Mouse (Mus musculus) lung, adult 2 months (tissue): ENCODE measurements at regions not wholly inside any gene's neighbourhood (a gene's known extent, or its start where the extent isn't known, plus 50 kb on each side); places are given as distances from the start of the nearest gene placed in this dataset.
"Not testable (repeated sequence)": the region's sequence is repeated elsewhere in the genome, so short reads cannot be mapped to it uniquely, and the experiment has no call there.

ENCODE experiments used
- DNase-seq: peaks from one replicate; pipeline ENCODE4 v3.0.0; 2022
- H3K4me1 ChIP-seq: fragments of 200-500 bp; 2 replicates; pipeline ENCODE4 v1.6.1; 2011; ENCODE audit warnings: low read length; ENCODE audit not compliant: control insufficient read depth, insufficient read depth
- H3K4me3 ChIP-seq: fragments of 200-500 bp; replicated peaks from 2 replicates; pipeline ENCODE3; 2011; ENCODE audit warnings: low read depth, mild to moderate bottlenecking, control low read depth, low read length; ENCODE audit errors: extremely low read depth
- CTCF ChIP-seq: fragments of 200-500 bp; IDR thresholded peaks from 2 replicates; pipeline ENCODE4 v1.5.1; 2011; ENCODE audit warnings: mild to moderate bottlenecking, low read length, control low read depth; ENCODE audit not compliant: insufficient read depth
- POLR2A ChIP-seq: fragments of 200-500 bp; IDR thresholded peaks from 2 replicates; pipeline ENCODE4 v1.6.1; 2011; ENCODE audit warnings: low read depth, mild to moderate bottlenecking, control low read depth, low read length, borderline replicate concordance; ENCODE audit errors: extremely low read depth
- WGBS: fragments of 180-500 bp; shearing (Covaris S2); methylation state at CpG from one replicate; pipeline ENCODE4 v1.1.7; 2018; 5-methylcytosine and 5-hydroxymethylcytosine counted together

DNA sequence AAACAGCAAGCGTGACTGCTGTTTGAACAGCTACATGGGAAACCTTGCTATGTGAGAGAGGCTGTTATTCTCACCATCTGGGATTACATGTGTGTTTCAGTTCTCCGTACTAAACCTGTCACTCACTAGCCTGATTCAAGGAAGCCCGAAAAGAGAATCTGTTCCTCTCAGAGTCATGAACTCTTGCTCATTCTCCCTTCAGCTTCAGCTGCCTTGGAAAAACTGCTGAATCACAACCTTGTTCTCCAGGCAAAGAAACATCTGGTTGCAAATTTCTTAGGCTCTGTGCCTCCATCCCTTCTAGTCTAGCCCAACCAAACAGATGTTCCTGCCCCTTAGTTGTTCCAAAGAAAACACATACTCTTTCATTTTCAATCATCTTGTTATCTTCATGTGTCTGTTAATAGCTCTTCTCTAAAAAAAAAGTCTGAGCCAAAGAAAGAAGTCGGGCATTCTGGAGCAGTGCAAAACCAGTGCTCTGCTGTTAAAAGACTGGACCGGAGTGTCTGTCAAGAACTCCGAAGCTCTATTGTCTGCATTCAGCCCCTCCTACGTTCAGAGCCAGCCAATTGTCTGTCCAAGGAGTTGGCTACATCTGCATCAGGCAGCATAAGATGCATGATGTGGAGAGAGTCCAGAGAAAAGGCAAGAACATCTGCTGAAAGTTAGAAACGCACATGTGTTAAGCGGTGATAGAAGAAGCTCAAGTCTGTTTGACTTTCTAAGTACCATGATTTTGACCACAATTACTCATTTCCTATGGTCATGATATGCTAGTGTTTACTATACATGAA is 313.8 kb upstream of the Pkdcc start:
- WGBS, result 59% methylated on average over 9 of the region's 9 CpGs
- TF ChIP-seq POLR2A (no peak), CTCF (no peak)
- no peak for DNase-seq

DNA sequence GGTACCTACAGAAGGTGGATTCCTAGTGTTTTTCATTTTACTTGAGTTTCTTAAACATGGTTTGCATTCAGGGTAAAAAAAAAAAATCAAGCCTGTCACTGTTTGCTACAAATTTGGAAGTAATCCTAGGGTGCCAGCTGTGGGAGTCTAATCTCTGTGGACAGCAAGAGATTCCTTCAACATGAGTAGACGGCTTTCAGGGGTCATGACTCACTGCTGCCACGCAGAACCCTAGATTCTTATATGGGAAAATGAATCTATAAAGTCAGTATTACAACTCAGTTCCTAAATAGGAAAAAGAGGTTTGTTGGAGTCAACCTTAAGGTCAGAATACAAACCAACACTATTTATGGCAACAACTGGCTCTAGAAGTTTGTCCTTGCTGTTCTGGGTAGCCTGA is 310.1 kb upstream of the Pkdcc start:
- no peaks in the 10 kb centered on the region for H3K4me1 ChIP-seq
- no peak overlapping the region for H3K4me3 ChIP-seq
- DNase-seq, result no peak
- TF ChIP-seq CTCF, result no peak
- no peak for TF ChIP-seq POLR2A
- WGBS, result 76% methylated on average over 2 of the region's 2 CpGs

More for the DNA sequence above, 313.8 kb upstream of the Pkdcc start:
- Histone ChIP-seq H3K4me1 (no peaks in the 10 kb centered on the region), H3K4me3 (no peak overlapping the region)

DNA sequence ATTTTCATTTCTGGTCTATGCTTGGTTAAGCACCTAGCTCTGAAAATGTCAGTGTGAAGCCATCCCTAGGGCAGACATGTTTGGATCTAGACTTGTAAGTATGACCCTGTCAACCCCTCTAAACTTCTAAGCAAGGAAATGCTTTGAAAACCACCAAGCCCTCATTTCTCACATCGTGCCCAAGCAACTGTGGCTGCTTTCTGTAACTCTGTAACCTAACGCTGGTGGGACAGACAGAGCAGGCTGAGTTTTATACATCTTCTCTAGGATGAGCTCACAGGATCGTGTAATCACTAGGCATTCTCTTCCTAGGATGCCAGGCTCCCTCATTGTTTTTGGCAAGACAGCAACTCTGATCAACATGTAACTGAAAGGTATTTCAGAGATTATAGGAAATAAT is 309.6 kb upstream of the Pkdcc start:
- WGBS, result 69% methylated on average over 3 of the region's 3 CpGs
- no peak for DNase-seq
- no peak overlapping the region for H3K4me3 ChIP-seq
- no peaks in the 10 kb centered on the region for H3K4me1 ChIP-seq
- TF ChIP-seq CTCF (no peak), POLR2A (no peak)

DNA sequence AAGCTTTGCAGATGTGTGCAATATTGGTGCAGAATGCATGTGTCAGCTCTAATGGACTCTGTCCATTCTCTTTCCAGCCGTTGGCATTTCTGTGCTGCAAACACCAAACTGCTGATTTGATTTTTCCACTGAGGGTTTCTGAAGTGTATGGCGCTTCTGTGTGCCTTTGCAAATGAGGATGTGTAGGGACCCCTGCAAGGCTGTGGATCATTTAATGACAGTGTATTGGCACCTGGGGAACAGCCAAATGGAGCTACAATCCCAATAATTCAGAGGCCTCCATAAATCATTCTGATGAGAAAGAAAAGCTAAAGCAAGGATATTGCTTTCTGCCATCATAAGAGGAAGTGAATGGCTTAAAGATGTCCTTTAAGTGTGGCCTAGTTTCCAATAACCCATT is 305.9 kb upstream of the Pkdcc start:
- WGBS, result 69% methylated on average over 2 of the region's 2 CpGs
- Histone ChIP-seq H3K4me3 (no peak overlapping the region), H3K4me1 (no peaks in the 10 kb centered on the region)
- DNase-seq, result no peak
- TF ChIP-seq CTCF (no peak), POLR2A (no peak)

DNA sequence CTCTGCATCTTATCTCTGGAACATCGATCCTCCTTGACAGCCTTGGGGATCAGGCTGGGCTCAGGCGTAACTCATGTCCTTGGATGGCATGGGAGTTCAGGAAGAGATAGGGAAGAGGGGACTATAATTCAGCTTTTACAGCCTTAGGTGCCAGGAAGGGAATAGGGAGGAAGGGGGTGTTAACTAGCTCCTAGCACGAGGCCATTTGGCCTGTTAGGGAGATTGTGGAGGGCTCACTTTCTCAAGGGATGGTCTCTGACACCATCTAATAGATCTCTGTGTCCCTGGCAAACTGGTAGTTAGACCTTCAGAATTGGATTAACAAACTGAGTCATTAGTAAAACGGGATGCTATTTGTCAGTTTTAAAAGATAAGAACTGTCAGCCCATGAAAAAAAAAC is 292.1 kb upstream of the Pkdcc start:
- not testable (repeated sequence) for DNase-seq, H3K4me3 ChIP-seq, H3K4me1 ChIP-seq
- WGBS, result 53% methylated on average over 4 of the region's 4 CpGs

DNA sequence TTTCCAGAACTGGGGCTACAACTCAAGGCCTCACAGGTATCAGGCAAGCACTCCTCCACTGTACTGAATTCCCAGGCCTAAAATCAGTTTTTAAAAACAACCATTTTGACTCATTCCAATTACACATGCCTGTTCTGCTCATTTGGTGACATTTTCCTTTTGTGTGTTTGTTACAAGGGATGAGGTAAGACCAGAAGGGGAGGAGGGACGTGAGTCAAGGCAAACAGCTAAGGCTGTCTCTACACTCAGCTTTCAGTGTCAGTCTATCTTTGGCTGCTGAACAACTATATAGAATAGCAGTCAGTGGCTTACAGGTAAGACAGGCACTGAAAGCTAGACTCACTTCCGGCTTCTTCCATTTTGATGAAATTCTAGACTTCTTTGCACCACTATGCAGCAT is 289.3 kb upstream of the Pkdcc start:
- 87% methylated on average over 2 of the region's 2 CpGs for WGBS
- no peak for DNase-seq
- Histone ChIP-seq H3K4me1 (no peaks in the 10 kb centered on the region), H3K4me3 (no peak overlapping the region)
- TF ChIP-seq CTCF (no peak), POLR2A (no peak)

DNA sequence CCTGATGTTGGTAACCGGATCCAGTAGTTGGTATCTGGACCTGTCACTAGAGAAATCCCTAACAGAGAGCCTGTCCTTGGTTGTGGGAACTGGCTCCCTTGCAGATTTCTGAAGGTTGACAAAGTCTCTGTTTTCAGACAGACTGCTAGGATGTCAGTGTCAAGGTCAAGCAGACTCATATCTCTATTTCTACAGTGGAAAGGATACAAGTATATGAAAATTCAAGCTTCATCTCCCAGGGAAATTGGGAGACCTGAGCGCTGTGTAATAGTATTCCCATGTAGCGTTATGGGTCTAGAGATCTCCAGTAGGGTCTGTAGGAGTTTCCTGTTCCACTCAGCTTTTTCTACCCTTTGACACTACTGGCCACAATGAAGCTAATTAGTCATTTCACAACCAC is 287.4 kb upstream of the Pkdcc start:
- no peak for DNase-seq
- no peak overlapping the region for H3K4me3 ChIP-seq
- no peak for TF ChIP-seq CTCF
- no peak for TF ChIP-seq POLR2A
- no peaks in the 10 kb centered on the region for H3K4me1 ChIP-seq
- 71% methylated on average over 3 of the region's 3 CpGs for WGBS

DNA sequence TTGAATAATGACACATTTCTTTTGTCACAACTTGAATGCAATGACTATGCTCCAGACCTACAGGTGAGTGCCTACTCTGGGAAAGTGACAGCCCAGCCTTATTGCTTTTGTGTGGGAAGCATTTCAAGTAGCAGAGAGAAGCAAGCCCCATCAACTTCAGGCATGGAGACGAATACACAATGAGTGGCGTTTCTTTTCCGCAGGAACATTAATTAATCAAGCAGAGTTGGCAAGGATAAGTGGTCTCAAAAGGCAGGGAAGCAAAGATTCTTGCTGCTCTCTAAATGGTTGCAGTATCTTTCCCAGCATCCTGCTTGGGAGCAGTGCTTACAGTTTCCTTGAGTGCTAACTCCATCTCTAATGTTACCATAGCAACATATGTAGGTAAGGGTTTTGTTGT is 285.6 kb upstream of the Pkdcc start:
- H3K4me1 ChIP-seq, result no peaks in the 10 kb centered on the region
- no peak for DNase-seq
- TF ChIP-seq POLR2A (no peak), CTCF (no peak)
- 29% methylated on average over 3 of the region's 3 CpGs for WGBS
- no peak overlapping the region for H3K4me3 ChIP-seq

DNA sequence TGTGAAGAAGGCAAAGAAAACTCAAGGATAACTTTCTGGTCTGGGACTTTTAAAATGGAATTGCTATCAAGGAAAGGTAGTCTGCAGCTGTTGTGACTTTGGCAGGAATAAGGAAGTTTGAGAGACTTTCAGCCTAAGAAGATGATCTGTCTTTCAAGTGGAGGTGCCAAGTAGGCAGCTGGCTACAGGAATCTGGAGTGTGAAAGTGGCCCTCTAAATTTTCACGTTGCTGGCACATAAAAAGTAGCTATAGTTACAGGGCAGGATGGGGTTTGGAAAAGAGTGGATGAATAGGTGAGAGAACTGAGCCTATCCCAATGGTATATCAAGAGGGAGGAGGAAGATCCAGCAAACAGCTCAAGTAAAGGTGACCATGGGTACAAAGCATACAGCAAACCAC is 284.4 kb upstream of the Pkdcc start:
- Histone ChIP-seq H3K4me3 (no peak overlapping the region), H3K4me1 (no peaks in the 10 kb centered on the region)
- TF ChIP-seq CTCF (no peak), POLR2A (no peak)
- DNase-seq, result no peak
- WGBS, result 41% methylated on average over 1 of the region's 1 CpGs

DNA sequence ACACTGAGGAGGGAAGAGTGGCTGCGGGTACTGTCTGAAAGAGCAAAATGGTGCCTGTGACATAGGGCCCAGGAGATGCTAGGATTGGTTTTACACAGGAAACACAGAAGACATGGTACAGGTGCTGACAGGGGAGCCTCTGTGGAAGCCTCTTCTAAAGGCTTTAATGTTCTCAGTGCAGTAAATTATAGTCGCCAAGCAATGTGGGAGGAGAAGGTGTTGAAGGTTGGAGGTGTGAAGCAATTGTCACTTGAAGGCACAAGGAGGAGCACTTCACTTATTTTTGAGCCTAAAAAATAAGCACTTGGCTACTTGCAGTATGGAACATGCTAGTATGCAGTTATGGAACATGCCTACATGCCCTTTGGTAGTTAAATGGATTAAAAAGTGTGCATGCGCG is 283.6 kb upstream of the Pkdcc start:
- TF ChIP-seq CTCF (no peak), POLR2A (no peak)
- Histone ChIP-seq H3K4me1 (no peaks in the 10 kb centered on the region), H3K4me3 (no peak overlapping the region)
- no peak for DNase-seq
- WGBS, result 86% methylated on average over 4 of the region's 4 CpGs
